Comparison of ENCODE assay signal across 27 mouse cellular contexts in genomic region chr13:98184632-98185031, GRCm38 (mm10). TPM values are rescaled to one million over a fixed set of nuclear protein-coding genes. Genes with fewer than 3 reads are reported as not detected.
DNase-seq lines count a peak whose midpoint lies in the region; ATAC-seq and TF ChIP-seq lines count a peak whose summit lies in the region.
"Had no signal": no experiment of that assay in that cellular context is flagged by ENCODE, and none has a peak within 500 bp of the region (broad histone marks: within the 10 kb centered on the region; RNA-seq: fewer than 3 reads in every experiment).

No protein-coding gene starts in this region.

- no peaks in the 10 kb centered on the region for H3K9me3 ChIP-seq in ES-Bruce4 (replicated peaks; ENCODE audit: control insufficient read depth, insufficient read depth, low read length, poor library complexity, severe bottlenecking)
- H3K9me3 ChIP-seq in heart, postnatal 0 days (replicated peaks; ENCODE audit: control insufficient read depth, low read length), result no peaks in the 10 kb centered on the region
- no peaks in the 10 kb centered on the region for H3K9me3 ChIP-seq in neural tube, embryonic 15.5 days (replicated peaks)
- no peaks in the 10 kb centered on the region for H3K9me3 ChIP-seq in hindbrain, embryonic 10.5 days
- H3K9me3 ChIP-seq: embryonic facial prominence, embryonic 13.5 days; liver, embryonic 13.5 days; midbrain, embryonic 15.5 days; neural tube, embryonic 12.5 days had no signal

- no peak overlapping the region for H3K4me2 ChIP-seq in heart, postnatal 0 days (ENCODE audit: low read depth, low read length)
- H3K4me2 ChIP-seq in neural tube, embryonic 15.5 days, result no peak overlapping the region
- H3K4me2 ChIP-seq: embryonic facial prominence, embryonic 13.5 days; liver, embryonic 13.5 days; lung, embryonic 14.5 days; midbrain, embryonic 15.5 days; neural tube, embryonic 12.5 days had no signal

- no peak for TF ChIP-seq POLR2A in ES-Bruce4 (IDR thresholded peaks at IDR 0.05; ENCODE audit: insufficient read depth, low read length)

- peak; percentile 89 for DNase-seq in heart, adult 11 months
- DNase-seq in heart, postnatal 25 days (ENCODE audit: low spot score), result no peak
- no peak for DNase-seq in heart, postnatal 0 days (ENCODE audit: low spot score)
- no peak for DNase-seq in hindbrain, embryonic 10.5 days (ENCODE audit: low spot score)
- DNase-seq: adrenal gland, postnatal 36 days; cerebellum, adult 11-12 months; cerebellum, postnatal 14 days; embryo, embryonic 11 days; kidney, postnatal 4 days; layer of hippocampus, adult 9-11 months; liver, embryonic 13.5 days; lung, embryonic 14.5 days; retina, postnatal 1 day; right cerebral cortex, postnatal 25 days; spleen, adult 18-20 months; thymus, postnatal 36 days had no signal

- no peak overlapping the region for H3K9ac ChIP-seq in ES-Bruce4 (ENCODE audit: low read depth, poor library complexity, severe bottlenecking)
- no peak overlapping the region for H3K9ac ChIP-seq in heart, postnatal 0 days (replicated peaks; ENCODE audit: low read depth, low read length)
- H3K9ac ChIP-seq in neural tube, embryonic 15.5 days (replicated peaks), result no peak overlapping the region
- H3K9ac ChIP-seq: embryonic facial prominence, embryonic 13.5 days; liver, embryonic 13.5 days; lung, embryonic 14.5 days; midbrain, embryonic 15.5 days; neural tube, embryonic 12.5 days had no signal

- intact Hi-C loops in heart, postnatal 25 days (cut with DNase I), result no loop called here

- H3K27ac ChIP-seq in ES-Bruce4 (ENCODE audit: insufficient read depth, low read length), result no peak overlapping the region
- H3K27ac ChIP-seq in brown adipose tissue, adult 24 weeks (replicated peaks; ENCODE audit: low read depth, low read length), result peak overlapping the region; percentile 86
- no peak overlapping the region for H3K27ac ChIP-seq in heart, postnatal 0 days (ENCODE audit: low read depth)
- no peak overlapping the region for H3K27ac ChIP-seq in neural tube, embryonic 15.5 days (replicated peaks)
- H3K27ac ChIP-seq in hindbrain, embryonic 10.5 days, result no peak overlapping the region
- H3K27ac ChIP-seq: embryonic facial prominence, embryonic 13.5 days; hindbrain, postnatal 0 days; liver, embryonic 13.5 days; midbrain, embryonic 15.5 days; neural tube, embryonic 12.5 days had no signal

- TF ChIP-seq EP300 in ES-Bruce4 (IDR thresholded peaks at IDR 0.05; ENCODE audit: insufficient read depth, low read depth, low read length), result 0 out of 2 replicates have a peak, but pooled peaks have one; percentile 21
- TF ChIP-seq EP300 in heart, postnatal 0 days (IDR thresholded peaks at IDR 0.05; ENCODE audit: low read depth), result no peak

- H3K4me1 ChIP-seq in ES-Bruce4 (ENCODE audit: control insufficient read depth, insufficient read depth, low read length), result no peaks in the 10 kb centered on the region
- H3K4me1 ChIP-seq in brown adipose tissue, adult 24 weeks (ENCODE audit: control insufficient read depth, insufficient read depth, insufficient read length, low read length), result peaks cover 49% of the 10 kb centered on the region
- peaks cover 3% of the 10 kb centered on the region for H3K4me1 ChIP-seq in heart, postnatal 0 days (ENCODE audit: control insufficient read depth, insufficient read depth)
- no peaks in the 10 kb centered on the region for H3K4me1 ChIP-seq in neural tube, embryonic 15.5 days
- H3K4me1 ChIP-seq in hindbrain, embryonic 10.5 days (replicated peaks), result peaks cover 4% of the 10 kb centered on the region; the same call in 1 of the 2 replicates
- H3K4me1 ChIP-seq: embryonic facial prominence, embryonic 13.5 days; neural tube, embryonic 12.5 days had no signal

- peak; percentile 33; the same call in 1 of the 2 replicates for ATAC-seq in heart, postnatal 0 days (ENCODE audit: insufficient read depth, low read depth)
- no peak for ATAC-seq in neural tube, embryonic 15.5 days (ENCODE audit: low FRiP score)
- ATAC-seq in cerebellum, adult (ENCODE audit: insufficient number of reproducible peaks, low FRiP score, low TSS enrichment), result no peak
- ATAC-seq: forebrain, embryonic 14.5 days; hindbrain, postnatal 0 days; intestine, postnatal 0 days; midbrain, embryonic 15.5 days had no signal

- H3K4me3 ChIP-seq in ES-Bruce4 (ENCODE audit: low read depth, low read length), result no peak overlapping the region
- no peak overlapping the region for H3K4me3 ChIP-seq in brown adipose tissue, adult 24 weeks (ENCODE audit: insufficient read depth, low read depth, low read length)
- no peak overlapping the region for H3K4me3 ChIP-seq in heart, postnatal 0 days (ENCODE audit: low read depth, low read length)
- H3K4me3 ChIP-seq in neural tube, embryonic 15.5 days (replicated peaks), result no peak overlapping the region
- no peak overlapping the region for H3K4me3 ChIP-seq in hindbrain, embryonic 10.5 days
- H3K4me3 ChIP-seq: embryonic facial prominence, embryonic 13.5 days; erythroblast, embryonic 14.5 days; liver, embryonic 13.5 days; midbrain, embryonic 15.5 days; neural tube, embryonic 12.5 days had no signal

- no peak for TF ChIP-seq CTCF in ES-Bruce4 (IDR thresholded peaks at IDR 0.05; ENCODE audit: low read depth, low read length)
- TF ChIP-seq CTCF in heart, postnatal 0 days (IDR thresholded peaks at IDR 0.05; ENCODE audit: low read depth), result no peak

- no peaks in the 10 kb centered on the region for H3K36me3 ChIP-seq in ES-Bruce4 (ENCODE audit: control insufficient read depth, insufficient read depth, low read length, poor library complexity, severe bottlenecking)
- no peaks in the 10 kb centered on the region for H3K36me3 ChIP-seq in heart, postnatal 0 days (replicated peaks; ENCODE audit: control insufficient read depth, insufficient read depth, low read length)
- H3K36me3 ChIP-seq in neural tube, embryonic 15.5 days, result no peaks in the 10 kb centered on the region
- H3K36me3 ChIP-seq in hindbrain, embryonic 10.5 days, result no peaks in the 10 kb centered on the region
- H3K36me3 ChIP-seq: embryonic facial prominence, embryonic 13.5 days; liver, embryonic 13.5 days; midbrain, embryonic 15.5 days; neural tube, embryonic 12.5 days had no signal

- H3K27me3 ChIP-seq in ES-Bruce4 (ENCODE audit: control insufficient read depth, insufficient read depth, low read length, poor library complexity, severe bottlenecking), result no peaks in the 10 kb centered on the region
- H3K27me3 ChIP-seq in heart, postnatal 0 days (ENCODE audit: control insufficient read depth, insufficient read depth, low read length), result no peaks in the 10 kb centered on the region
- no peaks in the 10 kb centered on the region for H3K27me3 ChIP-seq in neural tube, embryonic 15.5 days (replicated peaks)
- H3K27me3 ChIP-seq in hindbrain, embryonic 10.5 days (ENCODE audit: insufficient read depth, poor library complexity, severe bottlenecking), result no peaks in the 10 kb centered on the region
- H3K27me3 ChIP-seq: embryonic facial prominence, embryonic 13.5 days; midbrain, embryonic 15.5 days; neural tube, embryonic 12.5 days had no signal

- WGBS in heart, postnatal 0 days, result 33% methylated on average over 3 of the region's 3 CpGs
- 30% methylated on average over 3 of the region's 3 CpGs for WGBS in neural tube, embryonic 15.5 days
- WGBS in hindbrain, embryonic 10.5 days, result 35% methylated on average over 3 of the region's 3 CpGs

RNA-seq across cellular contexts. Expression of gene Arhgef28, which starts 21.6 kb away (rescaled TPM):
- total RNA-seq in heart, postnatal 25 days (2021), result 1 to 10 TPM; 5.0 to 5.1 TPM
- polyA plus RNA-seq in ES-Bruce4 (2011; ENCODE audit: insufficient read depth, insufficient read length, low read depth, missing spikeins), result 6.3 and 6.7 TPM in 2 replicates
- 14.1 and 14.8 TPM in 2 replicates for polyA plus RNA-seq in brown adipose tissue, adult 24 weeks (2012; ENCODE audit: insufficient read depth, insufficient read length, missing spikeins)
- total RNA-seq in heart, postnatal 0 days (2014; rRNA removed; ENCODE audit: low replicate concordance), result 10.5 and 16.2 TPM in 2 replicates
- 6.9 and 7.2 TPM in 2 replicates for polyA plus RNA-seq in heart, postnatal 0 days (2015; fragmentation: Nextera tagmentation; extraction: Ambion mirVana)
- polyA plus RNA-seq in neural tube, embryonic 15.5 days (2015; fragmentation: Nextera tagmentation; extraction: Ambion mirVana), result 30.7 and 31.0 TPM in 2 replicates
- 8.6 and 10.6 TPM in 2 replicates for polyA plus RNA-seq in hindbrain, embryonic 10.5 days (2016; fragmentation: Nextera tagmentation; extraction: Ambion mirVana)
